Mouse (Mus musculus) liver, adult 2 months (tissue): Measurements from ENCODE around the gene Kif6. TPM values are rescaled to one million over a fixed set of nuclear protein-coding genes. Genes with fewer than 3 reads are reported as not detected.

Experiments used
- DNase-seq: peaks from one replicate; pipeline ENCODE4 v3.0.0-alpha.2; 2011; ENCODE audit warnings: low read depth, low spot score; ENCODE audit errors: extremely low read depth
- H3K27ac ChIP-seq: fragments of 200-500 bp; replicated peaks from 2 replicates; pipeline ENCODE4 v1.5.1; 2012; ENCODE audit warnings: low read depth, mild to moderate bottlenecking, control low read depth, inconsistent platforms, low read length; ENCODE audit not compliant: insufficient read depth
- H3K27me3 ChIP-seq: fragments of 200-500 bp; 2 replicates; pipeline ENCODE4 v1.6.1; 2012; ENCODE audit warnings: mild to moderate bottlenecking, moderate library complexity, low read length, inconsistent platforms; ENCODE audit not compliant: control insufficient read depth, insufficient read depth
- H3K36me3 ChIP-seq: fragments of 200-500 bp; 2 replicates; pipeline ENCODE4 v1.6.1; 2012; ENCODE audit warnings: low read length, inconsistent platforms; ENCODE audit not compliant: control insufficient read depth, insufficient read depth
- H3K4me1 ChIP-seq: fragments of 200-500 bp; 2 replicates; pipeline ENCODE4 v1.6.1; 2011; ENCODE audit warnings: low read length; ENCODE audit not compliant: control insufficient read depth, insufficient read depth
- H3K4me3 ChIP-seq: fragments of 200-500 bp; 2 replicates; pipeline ENCODE4 v1.5.1; 2011; ENCODE audit warnings: low read depth, mild to moderate bottlenecking, control low read depth, low read length, moderate library complexity; ENCODE audit not compliant: insufficient read depth
- H3K79me2 ChIP-seq: fragments of 200-500 bp; 2 replicates; pipeline ENCODE4 v1.6.1; 2012; ENCODE audit warnings: inconsistent platforms, mild to moderate bottlenecking, low read length, moderate library complexity; ENCODE audit not compliant: control insufficient read depth, insufficient read depth
- H3K9ac ChIP-seq: fragments of 200-500 bp; 2 replicates; pipeline ENCODE4 v1.6.1; 2012; ENCODE audit warnings: low read depth, mild to moderate bottlenecking, control low read depth, inconsistent platforms, low read length
- CTCF ChIP-seq: fragments of 200-500 bp; IDR thresholded peaks from 2 replicates; pipeline ENCODE4 v1.5.1; 2011; ENCODE audit warnings: low read depth, low read length, control low read depth
- POLR2A ChIP-seq: fragments of 200-500 bp; IDR thresholded peaks from 2 replicates; pipeline ENCODE4 v1.6.1; 2011; ENCODE audit warnings: low read length, control low read depth; ENCODE audit not compliant: insufficient read depth; ENCODE audit errors: extremely low read depth
- WGBS: fragments of 180-500 bp; shearing (Covaris S2); methylation state at CpG from one replicate; pipeline ENCODE4 v1.1.7; 2018; 5-methylcytosine and 5-hydroxymethylcytosine counted together
- polyA plus RNA-seq: library from polyadenylated mRNA; depleted of rRNA; stranded (reverse); fragments of >200 nt; gene quantifications from 2 replicates; pipeline ENCODE4 v1.2.3, GENCODE M21; 2012
- total RNA-seq: library from RNA; depleted of rRNA; stranded (reverse); fragments of >200 nt; gene quantifications from 2 replicates; pipeline ENCODE4 v1.2.3, GENCODE M21; 2014

Gene Kif6
- total and polyA plus RNA-seq, 2 experiments = not detected

GRCm38 (mm10) chr17:49785851-49786250 lies 170.9 kb downstream of the Kif6 start:
- H3K79me2 ChIP-seq = no peaks in the 10 kb centered on the region
- H3K4me3 ChIP-seq = no peak overlapping the region
- H3K4me1 ChIP-seq = no peaks in the 10 kb centered on the region
- 82% methylated on average over 5 of the region's 5 CpGs for WGBS
- H3K36me3 ChIP-seq = no peaks in the 10 kb centered on the region
- no peak for DNase-seq
- no peak for TF ChIP-seq POLR2A
- TF ChIP-seq CTCF = no peak
- H3K9ac ChIP-seq = no peak overlapping the region
- 0 out of 2 replicates have a peak, but pooled peaks cover 2% of the 10 kb centered on the region for H3K27me3 ChIP-seq
- no peak overlapping the region for H3K27ac ChIP-seq

GRCm38 (mm10) chr17:49787351-49787750 lies 172.4 kb downstream of the Kif6 start:
- no peak for DNase-seq
- WGBS = 68% methylated on average over 9 of the region's 9 CpGs
- Histone ChIP-seq H3K27ac (no peak overlapping the region), H3K79me2 (no peaks in the 10 kb centered on the region), H3K4me3 (no peak overlapping the region), H3K36me3 (no peaks in the 10 kb centered on the region), H3K27me3 (0 out of 2 replicates have a peak, but pooled peaks cover 2% of the 10 kb centered on the region), H3K4me1 (no peaks in the 10 kb centered on the region), H3K9ac (no peak overlapping the region)
- TF ChIP-seq CTCF = no peak
- TF ChIP-seq POLR2A = no peak

- Histone ChIP-seq H3K27ac (no peak overlapping the region), H3K27me3 (0 out of 2 replicates have a peak, but pooled peaks cover 2% of the 10 kb centered on the region), H3K4me1 (no peaks in the 10 kb centered on the region), H3K79me2 (no peaks in the 10 kb centered on the region), H3K9ac (no peak overlapping the region), H3K4me3 (no peak overlapping the region), H3K36me3 (no peaks in the 10 kb centered on the region)
- DNase-seq = no peak
- no peak for TF ChIP-seq CTCF
- TF ChIP-seq POLR2A = no peak
- WGBS = 54% methylated on average over 7 of the region's 7 CpGs
Measured at GRCm38 (mm10) chr17:49788187-49788974, 173.4 kb downstream of the Kif6 start.

- TF ChIP-seq POLR2A = no peak
- TF ChIP-seq CTCF = no peak
- no peak overlapping the region for H3K27ac ChIP-seq
- H3K4me3 ChIP-seq = no peak overlapping the region
- H3K27me3 ChIP-seq = no peaks in the 10 kb centered on the region
- DNase-seq = no peak
- WGBS = 95% methylated on average over 5 of the region's 5 CpGs
- H3K9ac ChIP-seq = no peak overlapping the region
- no peaks in the 10 kb centered on the region for H3K36me3 ChIP-seq
- no peaks in the 10 kb centered on the region for H3K4me1 ChIP-seq
- no peaks in the 10 kb centered on the region for H3K79me2 ChIP-seq
Measured at GRCm38 (mm10) chr17:49791546-49791945, 176.6 kb downstream of the Kif6 start.

- no peak overlapping the region for H3K4me3 ChIP-seq
- TF ChIP-seq POLR2A (no peak), CTCF (no peak)
- H3K79me2 ChIP-seq = no peaks in the 10 kb centered on the region
- no peaks in the 10 kb centered on the region for H3K27me3 ChIP-seq
- H3K4me1 ChIP-seq = no peaks in the 10 kb centered on the region
- no peak overlapping the region for H3K9ac ChIP-seq
- 83% methylated on average over 10 of the region's 10 CpGs for WGBS
- DNase-seq = no peak
- H3K27ac ChIP-seq = no peak overlapping the region
- H3K36me3 ChIP-seq = no peaks in the 10 kb centered on the region
Measured at GRCm38 (mm10) chr17:49792217-49792743, 177.3 kb downstream of the Kif6 start.

- H3K27me3 ChIP-seq = no peaks in the 10 kb centered on the region
- TF ChIP-seq CTCF (no peak), POLR2A (no peak)
- no peak for DNase-seq
- 89% methylated on average over 1 of the region's 1 CpGs for WGBS
- no peaks in the 10 kb centered on the region for H3K4me1 ChIP-seq
- no peaks in the 10 kb centered on the region for H3K79me2 ChIP-seq
- H3K36me3 ChIP-seq = no peaks in the 10 kb centered on the region
- no peak overlapping the region for H3K27ac ChIP-seq
- no peak overlapping the region for H3K9ac ChIP-seq
- no peak overlapping the region for H3K4me3 ChIP-seq
Measured at GRCm38 (mm10) chr17:49792946-49793345, 178.0 kb downstream of the Kif6 start.
